Mouse (Mus musculus) liver, postnatal 0 days (tissue): Measurements from ENCODE around the gene Trim16.

Experiments
- CTCF ChIP-seq: sonication (generic); IDR thresholded peaks from 2 replicates; pipeline ENCODE4 v1.5.1; 2016; ENCODE audit warnings: antibody characterized with exemption, low read depth
- EP300 ChIP-seq: IDR thresholded peaks from 2 replicates; pipeline ENCODE4 v1.6.1; 2016; ENCODE audit warnings: antibody characterized with exemption, low read depth, mild to moderate bottlenecking

DNA sequence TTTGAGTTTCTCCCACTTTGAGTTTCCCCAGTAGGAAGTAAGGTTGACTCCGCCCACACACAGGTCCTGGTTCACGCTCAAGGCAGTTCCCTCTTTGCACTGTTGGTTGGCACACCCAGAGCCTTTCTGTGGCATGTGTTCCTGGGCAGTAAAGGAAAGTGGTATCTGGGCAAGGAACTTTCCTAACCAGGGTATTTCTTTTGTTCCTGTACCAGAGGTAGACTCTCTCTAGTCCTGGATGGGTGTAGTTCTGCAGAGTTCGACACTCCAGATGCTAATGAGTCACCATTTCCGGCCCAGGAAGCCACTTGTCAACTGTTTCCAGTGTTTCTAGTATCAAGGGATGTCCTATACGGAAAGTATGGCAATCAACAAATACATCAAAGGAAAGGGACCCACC is 1.9 kb downstream of the Trim16 start:
- no peak for TF ChIP-seq EP300
- TF ChIP-seq CTCF: no peak
